Mouse (Mus musculus) CH12.LX (cell line): ENCODE results near the gene Hoxd13.

Source experiments
- CTCF ChIP-seq, 2 experiments: IDR thresholded peaks in 1 of 2; conservative IDR thresholded peaks in 1 of 2; 2 replicates each; pipeline ENCODE4 v1.5.1; 2011 to 2012; ENCODE audit warnings: low read depth in 2 of 2, low read length in 2 of 2, improper control_type of control experiment in 1 of 2, inconsistent platforms in 1 of 2, mild to moderate bottlenecking in 1 of 2, moderate library complexity in 1 of 2
- EP300 ChIP-seq: IDR thresholded peaks from 2 replicates; pipeline ENCODE4 v1.6.1; 2011; ENCODE audit warnings: low read length, improper control_type of control experiment
- MAFK ChIP-seq: IDR thresholded peaks from 2 replicates; pipeline ENCODE4 v1.6.1; 2011; ENCODE audit warnings: low read length, improper control_type of control experiment; ENCODE audit not compliant: insufficient replicate concordance
- MAX ChIP-seq: IDR thresholded peaks from 2 replicates; pipeline ENCODE4 v1.6.1; 2011; ENCODE audit warnings: low read length, improper control_type of control experiment
- PAX5 ChIP-seq: IDR thresholded peaks from 2 replicates; pipeline ENCODE4 v1.6.1; 2012; ENCODE audit warnings: low read length, inconsistent platforms, mixed read lengths
- POLR2A ChIP-seq: IDR thresholded peaks from 2 replicates; pipeline ENCODE4 v1.6.1; 2011; ENCODE audit warnings: low read depth, mild to moderate bottlenecking, improper control_type of control experiment, low read length
- POLR2AphosphoS2 ChIP-seq: IDR thresholded peaks from 2 replicates; pipeline ENCODE4 v1.6.1; 2011; ENCODE audit warnings: low read depth, low read length, improper control_type of control experiment
- RAD21 ChIP-seq: IDR thresholded peaks from 2 replicates; pipeline ENCODE4 v1.6.1; 2011; ENCODE audit warnings: low read depth, mild to moderate bottlenecking, low read length, improper control_type of control experiment, moderate library complexity
- UBTF ChIP-seq: IDR thresholded peaks from 2 replicates; pipeline ENCODE4 v1.6.1; 2012; ENCODE audit warnings: low read depth, mild to moderate bottlenecking, inconsistent platforms, low read length, improper control_type of control experiment, moderate library complexity
- USF1 ChIP-seq: IDR thresholded peaks from 2 replicates; pipeline ENCODE4 v1.6.1; 2014; ENCODE audit warnings: low read depth, mild to moderate bottlenecking, inconsistent platforms, low read length, improper control_type of control experiment
- ZMIZ1 ChIP-seq: IDR thresholded peaks from 2 replicates; pipeline ENCODE4 v1.6.1; 2012; ENCODE audit warnings: low read depth, mild to moderate bottlenecking, inconsistent platforms, low read length, improper control_type of control experiment
- ZNF384 ChIP-seq: IDR thresholded peaks from 2 replicates; pipeline ENCODE4 v1.6.1; 2012; ENCODE audit warnings: low read depth, low read length, improper control_type of control experiment, inconsistent platforms

DNA sequence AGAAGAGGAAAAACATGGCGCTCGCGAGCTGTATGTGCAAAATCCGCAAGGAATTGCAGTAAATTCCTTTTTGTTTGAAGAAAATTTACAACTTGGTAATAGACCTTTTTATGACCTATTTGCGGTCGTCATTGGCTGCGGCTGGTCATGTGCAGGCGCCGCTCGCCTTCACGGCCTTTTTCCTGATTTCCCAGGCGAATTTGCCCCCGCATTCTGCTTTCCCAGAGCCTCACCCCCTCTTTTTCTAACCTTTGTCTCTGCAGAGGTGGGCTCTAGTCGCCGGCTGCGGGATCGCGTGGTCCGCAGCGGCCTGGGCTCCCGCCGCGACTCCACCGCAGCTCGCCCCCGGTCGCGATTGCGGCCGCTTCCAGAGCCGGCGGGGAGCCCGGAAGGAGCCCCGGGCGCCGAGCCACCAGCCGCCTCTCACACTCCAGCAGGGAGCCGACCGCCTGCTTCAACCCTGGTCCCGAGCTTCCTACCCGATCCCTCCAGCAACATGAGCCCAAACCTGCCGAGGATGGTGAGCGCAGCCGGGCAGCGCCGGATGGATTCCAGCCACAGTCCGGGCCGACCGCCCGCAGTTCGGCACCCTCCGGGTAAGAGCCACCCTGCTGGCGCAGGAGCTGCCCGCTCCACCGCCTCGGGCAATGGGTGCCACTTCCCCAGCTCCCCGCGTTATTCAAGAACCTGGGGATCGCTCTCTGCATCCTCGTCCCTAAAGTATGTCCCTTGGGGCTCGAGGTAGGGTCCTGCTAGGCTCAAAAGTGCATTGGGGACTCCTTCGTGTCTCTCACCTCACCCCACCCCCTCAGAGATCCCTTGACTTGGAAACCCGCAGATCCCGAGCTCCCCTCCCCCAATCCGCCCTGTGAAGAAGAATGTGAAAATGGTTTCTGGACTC is 43.9 kb downstream of the Hoxd13 start, which contains the start of the genes Hoxd3 and Hoxd4:
- TF ChIP-seq CTCF (conservative IDR thresholded peaks at IDR 0.05 in 1 of 2, IDR thresholded peaks at IDR 0.05 in 1 of 2; ENCODE audit: low read depth in 2 of 2, low read length in 2 of 2) (no peak), EP300 (no peak), MAX (no peak), UBTF (no peak), POLR2AphosphoS2 (no peak), POLR2A (no peak), ZMIZ1 (no peak), PAX5 (no peak), USF1 (no peak), MAFK (no peak), ZNF384 (no peak), RAD21 (no peak)
